Mouse (Mus musculus) kidney, adult 9 months (tissue): ENCODE results near the gene Fbxw8.

ENCODE experiments used
- DNase-seq: peaks from one replicate; pipeline ENCODE4 v3.0.0; 2022

Fbxw8 gene

DNA sequence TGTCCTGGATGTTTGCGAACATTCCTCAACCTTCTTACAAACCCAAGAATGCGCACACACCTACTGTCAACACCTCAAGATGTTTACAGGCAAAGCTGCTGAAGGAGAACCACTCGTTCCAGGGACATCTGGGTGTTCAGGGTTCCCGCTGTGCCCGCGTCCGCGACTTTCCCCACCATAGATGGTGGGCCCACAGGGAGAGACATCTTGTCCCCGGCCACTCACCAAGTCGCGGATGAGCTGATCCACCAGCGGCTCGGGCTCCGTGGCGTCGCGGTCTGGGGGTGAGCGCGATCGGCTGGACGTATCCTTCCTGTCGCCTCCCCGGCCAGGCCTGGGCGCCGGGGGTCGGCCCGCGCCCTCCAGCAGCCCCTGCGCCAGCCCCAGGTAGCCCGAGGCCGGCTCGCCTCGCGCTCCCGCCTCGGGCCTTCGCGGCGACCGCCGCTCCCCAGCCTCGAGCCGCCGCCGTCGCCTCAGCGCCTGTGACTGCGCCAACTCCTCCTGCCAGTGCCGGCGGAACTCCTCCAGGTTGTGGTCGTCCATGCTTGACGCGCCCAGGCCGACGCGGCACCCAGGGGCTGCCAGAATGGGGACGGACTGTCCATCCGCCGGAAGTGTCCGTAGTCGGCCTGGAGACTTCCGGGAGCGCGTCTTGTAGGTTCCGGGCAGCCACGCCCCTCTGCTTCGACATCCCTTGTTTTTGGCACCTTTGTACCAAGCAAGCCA, at the start of gene Fbxw8:
Gene Fbxw8 (minus strand): TSS at position 626 of the 726 bp plus-strand sequence.
- DNase-seq, result peak; percentile 90

DNA sequence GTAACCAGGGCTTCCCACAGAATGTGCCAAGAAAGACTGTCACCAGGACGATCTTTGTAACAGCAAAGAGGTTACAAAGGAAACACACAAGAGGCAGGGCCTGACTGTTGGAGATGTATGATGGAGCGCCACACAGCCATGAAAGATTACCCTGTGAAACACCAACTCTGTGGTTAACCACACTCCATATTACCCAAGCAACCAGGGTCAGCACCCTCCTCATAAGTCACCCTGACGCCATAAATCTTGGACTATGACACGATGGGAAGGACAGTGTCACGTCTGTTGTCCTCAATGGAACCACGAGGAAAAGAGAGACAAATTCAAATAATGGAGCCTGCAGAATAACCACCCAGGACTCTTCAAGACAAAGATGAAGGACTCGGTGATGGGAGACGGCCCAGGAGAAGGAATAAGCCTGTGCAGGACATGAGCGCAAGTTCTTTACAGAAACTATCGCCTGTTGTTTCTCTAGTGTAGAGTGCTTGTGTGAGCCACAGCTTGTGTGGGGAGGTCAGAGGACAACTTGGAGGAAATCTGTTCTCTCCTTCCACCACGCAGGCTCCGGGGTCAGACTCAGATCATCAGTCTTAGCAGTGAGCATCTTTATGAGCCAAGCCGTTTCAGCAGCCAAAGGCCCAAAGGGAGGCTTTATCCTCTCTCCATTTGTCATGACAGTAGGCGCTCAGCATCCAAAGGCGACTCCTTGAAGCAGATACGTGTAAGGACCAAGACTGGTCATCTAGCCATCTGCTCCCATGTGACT, 49.6 kb upstream of the Fbxw8 start:
- peak; percentile 8 for DNase-seq

DNA sequence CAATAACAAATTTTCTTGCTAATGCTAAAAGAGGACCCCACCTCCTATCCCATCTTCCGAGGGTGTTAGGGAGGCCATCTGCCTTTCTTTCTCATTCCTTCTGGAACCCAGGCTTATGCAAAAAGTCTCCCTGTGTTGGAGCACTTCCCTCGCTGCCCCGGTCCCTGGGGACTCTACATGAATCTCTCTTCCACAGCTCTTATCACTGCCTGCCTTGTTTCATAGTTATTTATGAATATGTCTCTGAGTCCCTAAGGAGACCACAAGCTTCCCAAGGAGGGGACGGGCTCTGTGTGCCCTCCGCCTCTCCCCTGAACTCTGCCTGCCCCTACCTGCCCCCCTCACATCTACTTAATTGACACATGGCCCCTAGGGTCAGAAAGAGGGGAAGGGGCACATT, 44.4 kb upstream of the Fbxw8 start:
- no peak for DNase-seq

DNA sequence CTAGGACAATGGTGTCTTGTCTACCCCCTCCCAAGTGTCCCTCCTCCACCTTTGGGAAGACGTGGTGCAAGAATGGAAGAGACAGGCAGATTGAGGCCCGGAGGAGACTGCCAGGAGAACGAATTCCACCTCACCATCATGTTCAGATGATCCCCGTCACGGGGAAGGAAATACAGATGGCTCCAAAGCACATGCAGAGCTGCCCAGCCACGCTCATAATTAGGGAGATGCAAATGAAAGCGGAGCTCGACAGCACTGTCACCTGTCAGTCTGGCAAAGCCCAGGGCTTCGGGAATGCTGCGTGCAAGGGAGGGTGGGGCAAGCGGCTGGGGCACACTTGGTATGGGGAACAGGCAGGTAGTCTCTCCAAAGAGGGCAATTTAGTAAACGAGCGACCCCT, 42.2 kb upstream of the Fbxw8 start:
- DNase-seq, result no peak

DNA sequence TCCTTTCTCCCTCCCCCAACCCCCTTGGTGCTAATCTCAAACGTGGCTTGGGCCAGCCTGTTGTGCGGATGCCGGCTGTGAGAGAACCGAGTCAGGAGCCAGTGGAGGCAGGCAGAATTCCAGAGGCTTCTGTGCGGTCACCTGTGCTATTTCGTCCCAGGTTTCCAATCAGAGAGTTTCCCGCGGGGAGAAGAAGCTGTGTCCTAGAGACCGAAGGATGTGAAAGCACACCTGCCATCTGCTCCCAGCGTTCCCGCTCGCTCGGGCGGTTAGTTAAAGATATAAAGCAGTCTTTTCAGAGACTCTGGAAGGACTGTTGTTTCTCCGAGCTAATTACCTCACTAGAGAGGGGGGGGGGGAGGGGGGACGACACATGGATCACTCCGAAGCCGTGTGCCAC, 37.0 kb upstream of the Fbxw8 start:
- DNase-seq, result no peak

DNA sequence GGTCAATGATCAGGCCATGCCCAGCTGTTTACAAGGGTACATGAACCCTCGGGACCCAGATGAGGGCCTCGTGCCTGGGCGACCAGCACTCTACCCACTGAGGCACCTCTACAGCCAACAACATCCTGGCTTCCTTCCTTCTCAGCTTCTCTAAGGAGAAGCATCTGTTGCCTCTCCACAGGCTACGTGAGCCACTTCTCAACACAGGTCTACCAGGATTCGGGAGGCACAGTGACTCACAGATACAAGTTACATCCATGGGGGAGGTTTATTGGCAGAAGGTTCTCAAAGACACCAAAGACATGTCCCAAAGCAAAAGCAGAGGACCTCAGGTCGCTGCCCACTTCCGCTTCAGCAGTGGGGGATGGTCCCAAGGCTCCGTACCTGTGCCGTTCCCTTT, 35.2 kb upstream of the Fbxw8 start:
- no peak for DNase-seq

DNA sequence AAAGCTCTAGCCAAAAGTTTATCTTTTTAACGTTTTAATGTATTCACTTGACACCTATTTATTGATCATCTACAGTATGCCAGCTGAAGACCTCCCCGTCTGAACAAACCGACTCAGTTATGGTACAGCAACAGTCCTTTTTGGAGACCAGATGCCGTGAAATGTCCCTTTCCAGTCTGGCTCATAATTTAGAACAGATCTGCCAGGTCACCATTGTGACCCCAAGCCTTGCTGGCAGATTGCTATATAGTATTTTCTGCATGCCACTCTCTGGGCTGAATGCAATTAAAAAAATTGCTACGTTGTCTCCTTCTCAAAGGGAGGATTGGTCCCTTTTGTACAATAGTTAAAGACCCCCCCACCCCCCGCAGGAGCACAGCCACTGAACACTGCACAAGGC, 33.1 kb upstream of the Fbxw8 start:
- no peak for DNase-seq

DNA sequence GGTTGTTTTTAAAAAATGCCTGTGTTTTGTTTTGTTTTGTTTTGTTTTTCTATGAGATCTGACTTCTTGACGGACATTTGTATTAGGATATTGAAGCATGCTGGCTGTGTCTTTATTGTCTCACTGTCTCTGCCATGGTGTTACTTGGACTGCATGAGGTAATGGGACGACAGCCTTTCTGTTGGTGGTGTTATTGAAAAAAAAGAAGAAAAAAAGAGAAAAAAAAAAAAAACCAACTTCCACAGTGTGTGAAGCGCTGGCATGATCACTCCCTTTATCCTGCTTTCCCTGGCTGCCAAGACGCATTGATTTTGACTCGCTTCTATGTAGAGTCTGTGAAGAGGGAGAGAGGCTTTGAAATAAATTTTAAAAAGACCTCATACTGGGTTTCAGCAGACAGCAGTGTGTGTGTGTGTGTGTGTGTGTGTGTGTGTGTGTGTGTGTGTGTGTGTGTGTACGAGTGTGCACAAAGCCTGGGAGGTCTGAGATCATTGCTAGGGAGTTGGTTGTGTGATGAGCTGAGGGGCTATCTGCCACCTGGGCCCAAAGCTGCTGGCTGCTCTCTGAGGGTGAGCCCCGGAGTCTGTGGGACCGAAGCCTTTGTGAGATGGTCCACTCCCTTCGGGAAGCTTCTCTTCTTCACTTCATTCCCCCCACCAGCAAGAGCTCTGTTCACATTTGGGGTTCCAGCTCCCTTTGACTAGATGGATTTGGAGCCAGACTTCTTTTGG, 31.8 kb upstream of the Fbxw8 start:
- DNase-seq, result no peak

DNA sequence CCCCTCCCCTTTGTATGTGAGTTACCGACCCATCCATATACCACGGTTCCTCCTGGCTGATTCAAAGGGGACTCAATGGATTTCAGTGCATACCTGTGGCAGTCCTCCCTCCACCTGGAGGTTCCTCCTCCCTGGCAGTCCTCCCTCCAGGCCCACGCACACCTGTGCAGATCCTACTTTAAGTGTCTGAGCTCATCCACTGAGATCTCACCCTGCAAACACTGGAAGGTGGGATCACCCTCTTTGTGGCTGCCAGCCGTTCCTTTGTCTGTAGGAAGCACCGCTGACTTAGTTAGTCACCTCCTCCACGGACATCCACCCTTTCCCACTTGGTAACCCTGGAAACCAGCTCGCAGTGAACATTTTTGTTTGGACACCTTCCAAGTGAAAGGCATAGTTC, 22.4 kb upstream of the Fbxw8 start:
- no peak for DNase-seq

DNA sequence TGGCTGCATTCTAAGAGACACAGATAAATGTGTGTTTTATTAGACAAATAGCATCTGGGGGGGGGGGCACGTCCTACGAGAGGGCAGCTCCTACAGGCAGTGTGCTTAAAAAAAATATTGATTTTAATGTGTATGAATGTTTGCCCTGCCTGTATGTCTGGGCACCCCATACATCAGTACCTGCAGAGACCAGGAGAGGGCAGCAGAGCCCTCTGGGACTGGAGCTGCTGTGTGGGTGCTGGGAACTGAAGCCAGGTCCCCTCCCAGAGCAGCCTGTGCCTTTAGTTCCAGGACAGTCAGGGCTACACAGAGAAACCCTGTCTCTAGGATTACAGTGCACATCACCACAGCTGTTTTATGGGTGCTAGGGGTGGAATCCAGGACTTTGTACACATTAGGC, 19.9 kb upstream of the Fbxw8 start:
- no peak for DNase-seq

DNA sequence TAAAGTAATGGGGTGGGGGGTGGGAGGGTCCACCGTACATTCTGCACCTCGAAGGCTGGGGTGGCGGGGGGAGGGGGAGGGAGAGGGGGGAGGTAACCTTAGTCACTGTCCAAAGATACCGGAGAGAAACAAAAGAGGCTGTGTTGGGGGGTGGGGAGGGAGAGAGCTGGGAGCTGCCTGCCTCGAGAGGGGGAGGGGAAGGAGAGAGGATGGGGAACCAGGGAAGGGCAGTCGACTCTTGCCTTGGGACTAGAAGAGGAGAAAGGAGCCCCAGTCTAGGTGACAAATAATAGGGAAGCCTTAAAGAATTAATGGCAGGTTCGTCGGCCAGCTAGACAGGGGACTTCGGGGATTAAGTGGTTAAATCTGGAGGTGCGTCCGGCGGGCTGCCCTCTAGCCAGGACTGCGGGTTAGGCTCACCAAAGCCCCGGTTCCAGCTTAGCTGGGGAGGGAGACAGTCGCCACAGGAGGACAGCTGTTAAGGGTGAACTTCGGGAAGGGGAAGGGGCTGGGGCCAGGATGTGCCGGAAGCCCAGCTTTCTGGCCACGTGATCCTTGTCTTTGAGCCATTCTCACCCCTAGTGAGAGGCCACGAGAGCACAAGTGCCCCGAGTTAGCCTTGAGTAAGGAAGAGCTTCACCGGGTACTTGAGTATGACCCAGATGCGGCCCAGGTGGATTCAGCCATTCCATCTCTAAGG, 19.2 kb upstream of the Fbxw8 start:
- DNase-seq, result no peak

DNA sequence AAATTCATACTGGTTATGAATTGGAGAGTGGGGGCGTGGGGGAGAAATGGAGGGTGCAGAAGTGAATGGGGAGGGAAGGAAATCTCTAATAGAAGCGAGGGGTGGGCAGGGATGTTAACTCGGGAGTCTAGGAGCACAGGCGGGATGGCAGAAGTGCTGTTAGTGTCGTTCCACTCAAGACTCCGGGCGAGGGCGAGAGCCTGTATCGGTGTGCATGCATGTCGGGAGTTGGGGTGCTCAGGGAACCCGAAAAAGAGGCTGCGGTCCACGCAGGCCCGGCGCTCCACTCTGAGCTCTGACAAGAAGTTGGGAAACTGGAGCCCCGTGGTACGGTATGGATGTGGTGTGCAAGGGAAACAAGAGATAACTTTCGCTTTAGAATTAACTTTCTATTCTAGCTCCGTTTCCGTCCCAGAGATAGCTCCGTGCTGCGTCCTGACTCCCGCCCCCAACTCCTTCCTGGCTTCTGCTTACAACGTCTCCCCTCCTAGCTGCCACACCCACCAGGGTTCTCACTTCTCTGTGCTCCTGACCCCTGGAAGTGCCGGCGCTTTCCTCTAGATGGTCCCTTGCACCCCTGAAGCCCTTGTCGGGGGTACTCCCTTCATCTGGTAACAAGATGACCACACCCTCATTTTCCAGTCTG, 16.9 kb upstream of the Fbxw8 start:
- no peak for DNase-seq

DNA sequence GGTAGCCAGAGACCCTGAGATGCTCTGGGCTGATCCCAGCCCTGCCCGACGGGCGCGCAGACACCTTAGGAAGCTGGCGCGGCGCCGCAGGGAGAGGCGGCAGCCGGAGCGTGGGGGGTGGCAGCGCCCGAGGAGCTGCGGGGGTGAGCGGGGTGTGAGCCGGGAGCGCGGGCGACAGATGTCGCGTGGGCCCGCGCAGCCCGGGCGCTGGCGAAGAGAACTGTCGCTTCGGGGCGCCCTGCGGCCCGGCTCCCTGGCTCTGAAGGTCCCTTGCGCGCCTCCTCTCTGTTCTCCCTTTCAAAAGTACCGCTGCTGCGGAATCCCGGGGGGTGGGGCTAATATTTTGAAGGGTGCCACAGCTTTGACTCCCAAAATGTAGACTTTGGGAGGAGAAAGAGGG, 16.4 kb upstream of the Fbxw8 start:
- DNase-seq, result no peak

DNA sequence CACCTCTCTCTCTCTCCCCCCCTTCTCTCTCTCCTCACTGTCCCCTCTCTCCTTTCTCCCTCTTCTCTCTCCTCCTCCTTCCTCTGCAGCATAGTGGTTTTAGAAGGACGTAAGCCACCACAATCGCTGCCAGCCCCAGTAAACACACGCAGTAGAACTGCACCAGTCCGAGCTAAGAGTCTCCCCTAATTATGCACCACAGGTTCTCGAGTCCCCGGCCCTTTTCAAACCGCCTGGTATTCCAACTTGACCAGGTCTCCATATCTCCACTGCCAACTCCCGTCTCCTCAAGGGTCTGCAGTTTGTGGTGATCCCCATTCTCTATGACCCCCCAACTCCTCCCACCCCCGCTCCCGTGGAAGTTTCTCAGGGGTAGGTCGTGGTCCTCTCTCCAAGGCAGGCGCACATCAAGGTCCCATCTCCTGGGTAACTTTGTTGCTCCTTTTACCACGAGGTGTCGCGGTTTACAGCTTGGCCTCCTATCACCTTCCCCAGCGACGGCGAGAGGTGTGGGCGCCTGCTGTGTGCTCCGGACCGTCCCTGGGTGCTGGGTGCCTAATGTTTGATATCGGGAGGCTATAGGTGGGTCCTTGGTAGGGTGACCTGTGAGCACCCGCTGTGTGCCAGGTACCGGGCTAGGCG, 15.7 kb upstream of the Fbxw8 start:
- DNase-seq, result peak; percentile 35

DNA sequence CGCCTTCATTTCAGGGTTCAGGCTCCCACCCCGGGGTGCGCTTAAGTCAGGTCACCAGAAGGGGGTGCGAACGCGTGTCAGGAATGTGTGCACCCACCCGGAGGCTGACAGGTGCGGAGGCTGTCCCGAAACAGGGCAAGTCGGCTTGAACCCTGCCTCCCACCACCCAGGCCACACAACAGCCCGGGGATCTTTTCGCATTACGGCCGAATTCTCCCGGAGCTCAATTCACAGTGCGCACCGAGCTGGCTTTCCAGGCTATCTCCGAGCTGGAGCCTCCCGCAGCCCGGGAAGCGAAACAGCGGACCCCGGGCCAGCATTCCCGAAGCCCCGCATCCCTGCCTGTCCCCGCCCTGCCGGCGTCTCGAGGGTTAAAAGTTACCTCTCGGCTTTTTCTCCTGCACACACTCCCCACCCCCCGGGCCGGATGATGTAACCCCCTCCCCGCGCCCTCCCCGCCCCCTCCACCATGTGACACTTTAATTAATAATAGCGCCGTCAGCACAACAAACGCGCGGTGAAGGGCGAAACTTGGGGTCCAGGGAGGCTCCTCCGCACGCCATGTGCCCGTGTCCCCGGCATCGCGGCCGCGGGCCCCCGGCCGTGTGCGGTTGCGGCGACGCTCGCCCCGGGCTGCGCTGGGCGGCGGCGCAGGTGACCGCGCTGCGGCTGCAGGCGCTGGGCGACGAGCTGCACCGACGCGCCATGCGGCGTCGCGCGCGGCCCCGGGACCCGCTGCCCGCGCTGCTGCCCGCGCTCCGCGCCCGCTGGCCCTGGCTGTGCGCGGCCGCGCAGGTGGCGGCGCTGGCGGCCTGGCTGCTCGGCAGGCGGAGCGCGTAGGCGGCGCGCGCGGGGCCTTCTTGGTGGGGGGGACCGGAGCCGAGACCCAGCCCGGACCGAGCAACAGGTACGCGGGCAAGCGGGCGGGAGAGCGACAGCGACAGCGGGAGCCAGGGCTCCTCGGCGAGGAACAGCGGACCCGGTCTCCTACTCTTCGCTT, 14.3 kb upstream of the Fbxw8 start:
- no peak for DNase-seq

DNA sequence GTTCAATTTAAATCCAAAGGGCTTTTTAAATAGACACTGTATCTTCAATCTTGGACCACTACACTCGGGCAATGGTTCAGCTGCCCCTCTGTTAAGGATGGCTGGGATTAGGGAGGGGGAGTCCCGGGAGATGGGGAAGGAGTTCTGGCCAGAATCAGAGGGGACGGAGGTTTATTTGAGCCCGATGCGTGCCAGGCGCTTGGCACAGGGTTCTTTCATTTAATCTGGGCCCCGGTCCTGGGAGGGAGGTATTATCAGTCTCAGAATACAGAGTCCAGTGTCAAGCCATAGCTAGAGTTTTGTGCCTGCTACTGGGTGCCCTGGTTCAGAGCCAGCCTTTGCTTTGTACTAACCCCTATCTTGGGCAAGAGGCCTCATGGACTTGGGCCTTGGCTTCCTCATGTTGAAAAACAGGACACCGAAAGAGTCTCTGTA, 12.3 kb upstream of the Fbxw8 start:
- peak; percentile 74 for DNase-seq

DNA sequence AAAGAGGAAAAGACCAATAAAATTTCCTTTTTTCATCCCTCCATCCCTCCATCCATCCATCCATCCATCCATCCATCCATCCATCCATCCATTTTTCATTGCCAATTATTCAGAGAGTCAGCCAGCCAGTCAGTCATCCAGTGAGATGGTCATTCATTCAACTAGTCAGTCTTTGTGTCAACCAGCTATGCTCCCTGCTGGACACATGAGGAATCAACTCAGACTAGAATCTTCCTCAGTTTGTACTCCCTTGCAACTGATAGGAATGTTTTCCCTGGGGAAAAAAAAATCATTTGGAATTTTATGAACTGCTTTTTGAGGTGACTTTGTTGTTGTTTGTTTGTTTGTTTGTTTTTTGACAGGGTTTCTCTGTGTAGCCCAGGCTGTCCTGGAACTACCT, 10.2 kb upstream of the Fbxw8 start:
- DNase-seq, result no peak

DNA sequence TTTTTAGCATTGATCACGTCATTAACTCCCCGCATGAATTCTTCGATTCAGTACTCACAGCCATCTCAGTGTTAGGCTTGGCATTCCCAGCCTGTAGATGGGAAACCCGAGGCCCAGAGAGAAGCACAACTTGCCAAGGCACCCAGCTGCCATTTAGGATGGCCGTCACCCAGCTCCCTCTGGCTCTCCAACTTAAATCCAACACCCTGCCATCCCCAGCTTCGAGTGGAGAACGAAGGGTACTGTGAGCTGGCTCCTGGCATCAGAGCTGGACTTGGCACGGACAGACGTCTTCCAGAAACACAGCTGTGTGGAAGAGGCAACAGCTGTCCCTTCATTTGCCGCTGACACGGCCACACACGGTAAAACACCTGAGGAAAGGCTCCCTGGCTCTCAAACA, 9.3 kb upstream of the Fbxw8 start, which contains the start of gene Hrk:
Gene Hrk (plus strand): TSS at position 68 of the 400 bp plus-strand sequence.
- DNase-seq, result no peak

DNA sequence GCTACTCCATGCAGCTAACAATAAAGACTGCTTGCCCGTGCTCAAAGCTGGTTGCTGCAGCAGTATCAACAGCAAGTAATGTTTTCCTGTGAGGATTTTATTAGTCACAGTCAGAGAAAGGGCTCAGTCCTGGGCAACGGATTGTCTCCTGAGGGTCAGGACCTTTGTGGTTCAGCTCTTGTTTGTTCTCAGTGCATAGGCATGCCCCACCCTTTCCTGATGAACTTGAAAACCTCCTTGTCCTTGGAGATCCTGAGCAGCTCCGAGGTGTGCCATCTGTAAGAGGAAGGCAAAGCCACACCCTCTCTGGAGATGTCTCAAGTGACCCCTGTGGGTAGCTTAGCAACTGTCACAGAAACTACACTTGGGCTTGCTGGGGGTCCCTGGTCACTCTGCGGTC, 5.4 kb upstream of the Fbxw8 start:
- DNase-seq, result no peak

DNA sequence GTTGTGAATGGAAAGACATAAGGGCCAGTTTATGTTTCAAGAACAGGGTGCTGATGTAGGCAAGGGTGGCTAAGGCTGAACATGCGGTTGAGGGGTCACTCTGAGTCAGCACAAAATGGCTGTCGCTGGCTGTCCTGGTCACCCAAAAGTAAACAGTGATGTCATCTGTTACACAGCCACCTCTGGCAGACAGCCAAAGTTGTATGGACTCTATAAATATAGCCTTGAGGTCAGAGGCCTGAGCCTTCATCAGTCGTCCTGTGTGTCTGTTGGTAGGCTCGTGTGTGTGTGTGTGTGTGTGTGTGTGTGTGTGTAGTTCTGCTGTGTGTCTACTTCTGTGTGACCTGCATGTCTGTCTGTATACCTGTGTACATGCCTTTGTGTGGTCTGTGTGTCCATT, 1.7 kb upstream of the Fbxw8 start:
- DNase-seq, result no peak

DNA sequence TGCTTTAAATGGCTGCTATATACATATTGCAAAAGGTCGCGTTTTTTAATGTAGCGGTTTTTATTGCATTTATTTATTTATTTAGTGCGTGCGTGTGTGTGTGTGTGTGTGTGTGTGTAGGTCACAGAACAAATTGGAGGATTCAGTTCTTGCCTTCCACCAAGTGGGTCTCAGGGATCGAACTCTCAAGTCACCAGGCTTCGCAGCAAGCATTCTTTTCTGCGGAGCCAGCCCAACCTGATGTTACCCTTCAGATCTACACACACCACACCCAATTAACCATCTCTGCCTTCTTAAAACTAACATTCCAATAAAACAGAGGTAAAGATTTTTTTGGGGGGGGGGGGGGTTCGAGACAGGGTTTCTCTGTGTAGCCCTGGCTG, 292 bp upstream of the Fbxw8 start:
- no peak for DNase-seq
